Mouse (Mus musculus) neural tube, embryonic 12.5 days (tissue): ENCODE measurements around the gene Cdkn2aip. TPM values are rescaled to one million over a fixed set of nuclear protein-coding genes. Genes with fewer than 3 reads are reported as not detected.
A peak's percentile ranks its signal among the peaks of the same experiment; 100 is the strongest.

Experiments used
- ATAC-seq: fragments of 200-750 bp; cut with Nextera tagmentation; 2 replicates; pipeline ENCODE4 v1.8.0; 2017; ENCODE audit warnings: low read depth, mild to moderate bottlenecking, moderate TSS enrichment, moderate library complexity; ENCODE audit not compliant: low FRiP score
- H3K27ac ChIP-seq: fragments of 300-500 bp; sonication (generic); 2 replicates; pipeline ENCODE4 v1.5.1; 2016
- H3K27me3 ChIP-seq: fragments of 300-500 bp; sonication (generic); replicated peaks from 2 replicates; pipeline ENCODE4 v1.6.1; 2016; ENCODE audit warnings: mild to moderate bottlenecking
- H3K36me3 ChIP-seq: fragments of 300-500 bp; sonication (generic); 2 replicates; pipeline ENCODE4 v1.6.1; 2016; ENCODE audit warnings: mild to moderate bottlenecking
- H3K4me1 ChIP-seq: fragments of 300-500 bp; sonication (generic); 2 replicates; pipeline ENCODE4 v1.6.1; 2016
- H3K4me2 ChIP-seq: fragments of 300-500 bp; sonication (generic); replicated peaks from 2 replicates; pipeline ENCODE4 v1.6.1; 2016; ENCODE audit warnings: mild to moderate bottlenecking
- H3K4me3 ChIP-seq: fragments of 300-500 bp; sonication (generic); 2 replicates; pipeline ENCODE4 v1.5.1; 2016
- H3K9ac ChIP-seq: fragments of 300-500 bp; sonication (generic); 2 replicates; pipeline ENCODE4 v1.6.1; 2016; ENCODE audit warnings: mild to moderate bottlenecking
- H3K9me3 ChIP-seq: fragments of 300-500 bp; sonication (generic); 2 replicates; pipeline ENCODE4 v1.6.1; 2016; ENCODE audit warnings: mild to moderate bottlenecking
- WGBS: fragments of 180-500 bp; shearing (Covaris S2); methylation state at CpG from one replicate; pipeline ENCODE4 v1.1.7; 2016; 5-methylcytosine and 5-hydroxymethylcytosine counted together
- polyA plus RNA-seq: library from polyadenylated mRNA; unstranded; fragments of >200 nt; fragmentation: Nextera tagmentation; extraction: Ambion mirVana; gene quantifications from 2 replicates; pipeline ENCODE4 v1.2.1, GENCODE M21; 2016

Gene Cdkn2aip
- polyA plus RNA-seq, 1 experiment from 2014 or later = 43.3 TPM

- Histone ChIP-seq H3K27ac (no peak overlapping the region), H3K4me2 (no peak overlapping the region), H3K4me3 (no peak overlapping the region), H3K9ac (no peak overlapping the region), H3K27me3 (peaks cover 10% of the 10 kb centered on the region), H3K9me3 (no peaks in the 10 kb centered on the region), H3K4me1 (peaks cover 9% of the 10 kb centered on the region), H3K36me3 (no peaks in the 10 kb centered on the region)
- ATAC-seq = no peak
- WGBS = 83% methylated on average over 7 of the region's 7 CpGs
Measured at GRCm38 (mm10) chr8:47742372-47742771, 28.6 kb upstream of the Cdkn2aip start.

- ATAC-seq = no peak
- Histone ChIP-seq H3K9ac (no peak overlapping the region), H3K4me2 (no peak overlapping the region), H3K36me3 (no peaks in the 10 kb centered on the region), H3K4me1 (peaks cover 4% of the 10 kb centered on the region; the same call in 1 of the 2 replicates), H3K4me3 (no peak overlapping the region), H3K9me3 (no peaks in the 10 kb centered on the region), H3K27ac (no peak overlapping the region), H3K27me3 (peaks cover 10% of the 10 kb centered on the region)
- WGBS = 53% methylated on average over 7 of the region's 7 CpGs
Measured at GRCm38 (mm10) chr8:47737120-47737519, 23.4 kb upstream of the Cdkn2aip start.

GRCm38 (mm10) chr8:47729324-47729723, 15.6 kb upstream of the Cdkn2aip start:
- H3K27me3 ChIP-seq = no peaks in the 10 kb centered on the region
- H3K27ac ChIP-seq = no peak overlapping the region
- no peaks in the 10 kb centered on the region for H3K36me3 ChIP-seq
- H3K9ac ChIP-seq = no peak overlapping the region
- 83% methylated on average over 7 of the region's 7 CpGs for WGBS
- no peaks in the 10 kb centered on the region for H3K4me1 ChIP-seq
- H3K9me3 ChIP-seq = no peaks in the 10 kb centered on the region
- ATAC-seq = no peak
- H3K4me2 ChIP-seq = no peak overlapping the region
- H3K4me3 ChIP-seq = no peak overlapping the region

GRCm38 (mm10) chr8:47726945-47727344, 13.2 kb upstream of the Cdkn2aip start:
- ATAC-seq = peak; percentile 70; the same call in 1 of the 2 replicates
- H3K27ac ChIP-seq = no peak overlapping the region

GRCm38 (mm10) chr8:47721609-47722008, 7.9 kb upstream of the Cdkn2aip start:
- Histone ChIP-seq H3K36me3 (no peaks in the 10 kb centered on the region), H3K4me2 (no peak overlapping the region), H3K9ac (no peak overlapping the region), H3K27me3 (no peaks in the 10 kb centered on the region), H3K4me3 (no peak overlapping the region), H3K4me1 (no peaks in the 10 kb centered on the region), H3K27ac (no peak overlapping the region), H3K9me3 (no peaks in the 10 kb centered on the region)
- 68% methylated on average over 4 of the region's 4 CpGs for WGBS
- no peak for ATAC-seq

More at GRCm38 (mm10) chr8:47726945-47727344, 13.2 kb upstream of the Cdkn2aip start:
- H3K4me2 ChIP-seq = no peak overlapping the region
- 6% methylated on average over 6 of the region's 6 CpGs for WGBS
- no peak overlapping the region for H3K9ac ChIP-seq
- no peaks in the 10 kb centered on the region for H3K36me3 ChIP-seq
- no peaks in the 10 kb centered on the region for H3K27me3 ChIP-seq
- no peak overlapping the region for H3K4me3 ChIP-seq
- no peaks in the 10 kb centered on the region for H3K4me1 ChIP-seq
- H3K9me3 ChIP-seq = no peaks in the 10 kb centered on the region

DNA sequence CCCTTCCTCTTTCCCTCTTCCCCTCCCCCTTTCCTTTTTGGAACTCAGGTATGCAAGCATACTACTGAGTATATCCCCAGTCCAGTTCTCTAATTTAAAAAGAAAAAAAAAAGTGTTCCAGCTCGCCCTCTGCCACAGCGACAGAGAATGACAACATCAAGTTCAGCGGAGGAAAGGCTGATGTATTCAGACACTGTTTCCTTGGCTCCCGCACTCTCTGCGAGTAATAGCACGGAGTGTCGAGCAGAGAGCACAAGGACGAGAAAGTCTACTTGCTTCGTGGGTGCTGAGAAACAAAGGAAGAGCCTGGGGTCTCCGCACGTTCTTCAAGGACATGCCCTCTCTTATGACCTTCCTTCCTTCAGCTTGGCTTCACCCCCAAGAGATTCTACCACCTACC, 4.9 kb upstream of the Cdkn2aip start:
- no peak for ATAC-seq
- Histone ChIP-seq H3K4me1 (no peaks in the 10 kb centered on the region), H3K27ac (no peak overlapping the region), H3K4me3 (no peak overlapping the region), H3K27me3 (no peaks in the 10 kb centered on the region), H3K9me3 (no peaks in the 10 kb centered on the region), H3K4me2 (no peak overlapping the region; the same call in 1 of the 2 replicates), H3K36me3 (no peaks in the 10 kb centered on the region), H3K9ac (no peak overlapping the region)
- 20% methylated on average over 11 of the region's 11 CpGs for WGBS

DNA sequence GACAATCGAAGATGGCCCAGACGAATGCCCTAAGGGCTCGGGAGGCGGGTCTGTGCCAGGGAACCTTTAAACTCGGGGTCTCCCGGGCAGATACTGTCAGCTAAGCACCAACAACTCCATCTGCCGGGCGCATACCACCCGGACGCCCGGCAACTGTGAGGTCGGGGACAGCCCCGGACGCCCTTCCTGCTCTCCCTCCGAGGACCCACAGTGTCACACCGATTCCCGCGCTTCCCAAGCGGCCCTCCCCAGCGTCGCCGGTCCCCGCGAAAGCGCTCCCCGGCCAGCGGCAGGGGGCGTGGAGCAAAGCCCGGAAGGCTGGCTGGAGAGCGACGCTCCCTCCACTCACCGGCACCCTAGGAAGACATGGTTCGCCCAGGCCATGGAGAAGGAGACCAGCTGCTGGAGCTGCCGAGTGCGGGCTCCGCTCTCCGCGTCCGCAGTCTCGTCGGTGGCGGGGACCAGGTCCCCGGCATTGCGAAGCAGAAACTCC, 515 bp downstream of the Cdkn2aip start:
- Histone ChIP-seq H3K9me3 (no peaks in the 10 kb centered on the region), H3K27ac (peak overlapping the region; percentile 92), H3K4me1 (peaks cover 7% of the 10 kb centered on the region), H3K9ac (peak overlapping the region; percentile 94), H3K4me2 (peak overlapping the region; percentile 69), H3K4me3 (peak overlapping the region; percentile 96), H3K27me3 (no peaks in the 10 kb centered on the region), H3K36me3 (peaks cover 20% of the 10 kb centered on the region)
- ATAC-seq = peak; percentile 54
- WGBS = under 1% methylated on average over 44 of the region's 44 CpGs

GRCm38 (mm10) chr8:47708106-47708505, 5.6 kb downstream of the Cdkn2aip start:
- Histone ChIP-seq H3K4me1 (peaks cover 7% of the 10 kb centered on the region), H3K9me3 (no peaks in the 10 kb centered on the region), H3K4me2 (no peak overlapping the region), H3K36me3 (peaks cover 36% of the 10 kb centered on the region), H3K27ac (no peak overlapping the region), H3K27me3 (no peaks in the 10 kb centered on the region), H3K4me3 (no peak overlapping the region), H3K9ac (no peak overlapping the region)
- WGBS = 88% methylated on average over 5 of the region's 5 CpGs
- no peak for ATAC-seq

GRCm38 (mm10) chr8:47706746-47707145, 7.0 kb downstream of the Cdkn2aip start:
- 96% methylated on average over 8 of the region's 8 CpGs for WGBS
- H3K9ac ChIP-seq = no peak overlapping the region
- H3K36me3 ChIP-seq = peaks cover 33% of the 10 kb centered on the region
- ATAC-seq = no peak
- no peak overlapping the region for H3K27ac ChIP-seq
- H3K4me2 ChIP-seq = no peak overlapping the region
- H3K9me3 ChIP-seq = no peaks in the 10 kb centered on the region
- H3K27me3 ChIP-seq = no peaks in the 10 kb centered on the region
- peaks cover 1% of the 10 kb centered on the region for H3K4me1 ChIP-seq
- no peak overlapping the region for H3K4me3 ChIP-seq

DNA sequence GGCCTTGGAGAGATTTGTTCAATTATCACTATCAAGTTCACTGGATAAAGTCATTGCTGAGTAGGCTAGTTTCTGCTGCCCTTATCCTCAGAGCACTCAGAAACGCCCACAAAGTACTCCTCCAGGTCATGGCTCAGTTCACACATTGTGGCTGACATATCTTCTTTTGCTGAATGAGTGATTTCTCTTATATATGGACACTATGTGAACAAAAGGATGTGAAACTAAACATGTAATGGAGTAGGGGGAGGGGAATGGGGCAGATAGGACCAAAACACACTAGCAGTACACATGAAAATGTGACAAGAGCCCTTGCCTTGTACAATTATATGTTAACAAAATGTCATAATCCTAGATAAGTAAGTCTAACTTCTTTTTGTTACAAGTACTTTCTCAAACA, 11.4 kb downstream of the Cdkn2aip start:
- Histone ChIP-seq H3K4me1 (no peaks in the 10 kb centered on the region), H3K4me2 (no peak overlapping the region), H3K9ac (no peak overlapping the region), H3K9me3 (no peaks in the 10 kb centered on the region), H3K27ac (no peak overlapping the region), H3K4me3 (no peak overlapping the region), H3K36me3 (peaks cover 9% of the 10 kb centered on the region; the same call in 1 of the 2 replicates), H3K27me3 (no peaks in the 10 kb centered on the region)
- 61% methylated on average over 1 of the region's 1 CpGs for WGBS
- ATAC-seq = no peak

DNA sequence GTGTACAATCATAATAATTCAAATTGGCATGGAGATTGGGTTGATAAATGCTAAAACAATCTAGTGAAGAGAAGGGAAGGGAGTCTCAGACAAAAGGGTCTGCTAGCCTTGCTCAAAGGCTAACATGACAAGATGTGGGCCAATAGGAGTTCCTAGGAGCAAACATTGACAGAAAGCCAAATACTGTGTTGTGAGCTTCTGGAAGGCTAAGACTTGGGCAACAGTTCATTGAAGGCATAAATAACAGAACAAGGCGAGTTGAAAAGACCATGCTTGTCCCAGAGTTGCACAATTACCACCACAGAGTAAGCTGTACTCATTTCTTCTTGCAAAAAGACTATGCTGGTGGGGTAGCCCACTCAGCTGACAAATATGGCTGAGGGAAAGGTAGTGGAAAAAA, 16.0 kb downstream of the Cdkn2aip start:
- WGBS = 69% methylated on average over 1 of the region's 1 CpGs
- ATAC-seq = no peak
- no peaks in the 10 kb centered on the region for H3K27me3 ChIP-seq

DNA sequence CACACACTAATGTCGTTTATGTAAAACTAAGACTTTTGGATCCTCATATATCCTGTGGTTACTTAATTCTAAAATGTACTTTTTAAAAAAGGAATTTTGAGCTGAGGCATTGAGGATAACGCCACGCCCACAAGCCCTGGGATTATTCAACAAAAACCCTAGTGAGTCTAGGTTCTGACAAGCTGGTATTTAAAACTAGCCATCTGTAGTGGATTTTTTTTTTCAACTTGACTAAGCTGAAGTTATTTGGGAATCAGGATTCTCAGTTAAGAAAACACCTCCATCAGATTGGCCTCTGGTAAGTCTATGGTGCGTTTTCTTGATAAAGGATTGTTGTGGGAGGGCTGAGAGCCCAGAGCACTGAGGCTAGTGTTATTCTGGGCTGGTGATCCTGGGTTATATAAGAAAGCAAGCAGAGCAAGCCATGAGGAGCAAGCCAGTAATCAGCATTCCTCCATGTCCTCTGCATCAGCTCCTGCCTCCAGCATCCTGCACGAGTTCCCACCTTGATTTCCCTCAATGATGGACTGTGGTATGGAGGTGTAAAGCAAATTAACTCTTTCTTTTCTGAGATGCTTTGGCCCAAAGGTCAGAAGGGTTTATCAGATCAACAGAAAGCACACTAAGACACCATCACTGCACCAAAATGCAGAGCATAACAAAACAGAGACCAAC, 18.2 kb downstream of the Cdkn2aip start:
- Histone ChIP-seq H3K4me2 (no peak overlapping the region), H3K4me1 (no peaks in the 10 kb centered on the region), H3K9ac (no peak overlapping the region), H3K4me3 (no peak overlapping the region), H3K27me3 (no peaks in the 10 kb centered on the region), H3K27ac (no peak overlapping the region), H3K36me3 (no peaks in the 10 kb centered on the region), H3K9me3 (no peaks in the 10 kb centered on the region)
- ATAC-seq = no peak
- WGBS = 88% methylated on average over 5 of the region's 5 CpGs

More for the DNA sequence above, 16.0 kb downstream of the Cdkn2aip start:
- no peak overlapping the region for H3K4me3 ChIP-seq
- H3K4me2 ChIP-seq = no peak overlapping the region
- H3K36me3 ChIP-seq = no peaks in the 10 kb centered on the region
- H3K9me3 ChIP-seq = no peaks in the 10 kb centered on the region
- no peak overlapping the region for H3K27ac ChIP-seq
- H3K9ac ChIP-seq = no peak overlapping the region
- no peaks in the 10 kb centered on the region for H3K4me1 ChIP-seq

- Histone ChIP-seq H3K27ac (no peak overlapping the region), H3K9ac (no peak overlapping the region)
- WGBS = 19% methylated on average over 2 of the region's 2 CpGs
Measured at GRCm38 (mm10) chr8:47693119-47693518, 20.6 kb downstream of the Cdkn2aip start.

More at GRCm38 (mm10) chr8:47693119-47693518, 20.6 kb downstream of the Cdkn2aip start:
- Histone ChIP-seq H3K27me3 (no peaks in the 10 kb centered on the region), H3K9me3 (no peaks in the 10 kb centered on the region; the same call in 1 of the 2 replicates), H3K36me3 (no peaks in the 10 kb centered on the region), H3K4me1 (no peaks in the 10 kb centered on the region), H3K4me2 (no peak overlapping the region), H3K4me3 (no peak overlapping the region)
- ATAC-seq = no peak
